Mouse (Mus musculus): ENCODE measurements around the gene Ms4a4c. TPM values are rescaled to one million over a fixed set of nuclear protein-coding genes. Genes with fewer than 3 reads are reported as not detected.

Ms4a4c gene
- polyA plus RNA-seq (2015; fragmentation: Nextera tagmentation; extraction: Ambion mirVana), result 1.6 and 3.9 TPM in 2 replicates

GRCm38 (mm10) chr19:11404527-11404926 lies at the start of gene Ms4a4c:
Gene Ms4a4c, plus strand, starts transcription at chr19:11404770.

GRCm38 (mm10) chr19:11375273-11375672 lies 29.3 kb upstream of the Ms4a4c start, which contains the start of gene Ms4a4a:
Gene Ms4a4a, plus strand, starts transcription at chr19:11375523.

GRCm38 (mm10) chr19:11443338-11443737 lies 38.8 kb downstream of the Ms4a4c start, which contains the start of gene Ms4a4b:
Gene Ms4a4b, plus strand, starts transcription at chr19:11443553.

GRCm38 (mm10) chr19:11469215-11469614 lies 64.6 kb downstream of the Ms4a4c start, which contains the start of gene Ms4a6c:
Gene Ms4a6c, plus strand, starts transcription at chr19:11469366.

Other genes starting within 250 kb of the Ms4a4c start
- gene 1700025F22Rik, start 239.4 kb upstream of the Ms4a4c start, polyA plus RNA-seq (2015; fragmentation: Nextera tagmentation; extraction: Ambion mirVana), result not detected in 2 replicates
- gene Ms4a13, start 208.0 kb upstream of the Ms4a4c start, polyA plus RNA-seq (2015; fragmentation: Nextera tagmentation; extraction: Ambion mirVana), result not detected in 2 replicates
- not detected in 2 replicates for gene Ms4a12, start 172.3 kb upstream of the Ms4a4c start, polyA plus RNA-seq (2015; fragmentation: Nextera tagmentation; extraction: Ambion mirVana)
- 0.60 and 1.1 TPM in 2 replicates for gene Ms4a1, start 138.5 kb upstream of the Ms4a4c start, polyA plus RNA-seq (2015; fragmentation: Nextera tagmentation; extraction: Ambion mirVana)
- gene Ms4a5, start 120.9 kb upstream of the Ms4a4c start, polyA plus RNA-seq (2015; fragmentation: Nextera tagmentation; extraction: Ambion mirVana), result not detected in 2 replicates
- 0.05 and 0.15 TPM in 2 replicates for gene Ms4a14, start 90.3 kb upstream of the Ms4a4c start, polyA plus RNA-seq (2015; fragmentation: Nextera tagmentation; extraction: Ambion mirVana)
- 23.8 and 28.7 TPM in 2 replicates for gene Ms4a7, start 68.6 kb upstream of the Ms4a4c start, polyA plus RNA-seq (2015; fragmentation: Nextera tagmentation; extraction: Ambion mirVana)
- 13.8 and 15.1 TPM in 2 replicates for gene Ms4a4a, start 29.2 kb upstream of the Ms4a4c start, polyA plus RNA-seq (2015; fragmentation: Nextera tagmentation; extraction: Ambion mirVana)
- gene Ms4a4b, start 38.8 kb downstream of the Ms4a4c start, polyA plus RNA-seq (2015; fragmentation: Nextera tagmentation; extraction: Ambion mirVana), result 1.4 and 1.5 TPM in 2 replicates
- gene Ms4a6c, start 64.6 kb downstream of the Ms4a4c start, polyA plus RNA-seq (2015; fragmentation: Nextera tagmentation; extraction: Ambion mirVana), result 17.0 and 27.1 TPM in 2 replicates
- gene Gm8369, start 81.2 kb downstream of the Ms4a4c start, polyA plus RNA-seq (2015; fragmentation: Nextera tagmentation; extraction: Ambion mirVana), result 0.41 TPM in 1 of 2 replicates, not detected in the other
- 15.2 and 20.5 TPM in 2 replicates for gene Ms4a6b, start 111.7 kb downstream of the Ms4a4c start, polyA plus RNA-seq (2015; fragmentation: Nextera tagmentation; extraction: Ambion mirVana)
- 11.0 and 21.6 TPM in 2 replicates for gene Ms4a4d, start 132.0 kb downstream of the Ms4a4c start, polyA plus RNA-seq (2015; fragmentation: Nextera tagmentation; extraction: Ambion mirVana)
- 19.1 and 24.5 TPM in 2 replicates for gene Ms4a6d, start 200.1 kb downstream of the Ms4a4c start, polyA plus RNA-seq (2015; fragmentation: Nextera tagmentation; extraction: Ambion mirVana)
- 0.54 and 0.59 TPM in 2 replicates for gene Ms4a2, start 218.9 kb downstream of the Ms4a4c start, polyA plus RNA-seq (2015; fragmentation: Nextera tagmentation; extraction: Ambion mirVana)
- 0.69 and 2.6 TPM in 2 replicates for gene Ms4a3, start 236.1 kb downstream of the Ms4a4c start, polyA plus RNA-seq (2015; fragmentation: Nextera tagmentation; extraction: Ambion mirVana)

Measured in adrenal gland, postnatal 0 days (tissue).